ENCODE assay signal across 9 mouse cellular contexts in genomic region chr15:84800132-84800531, GRCm38 (mm10). TPM values are rescaled to one million over a fixed set of nuclear protein-coding genes. Genes with fewer than 3 reads are reported as not detected.
A peak's percentile ranks its signal among the peaks of the same experiment; 100 is the strongest.
DNase-seq lines count a peak whose midpoint lies in the region; ATAC-seq and TF ChIP-seq lines count a peak whose summit lies in the region.
"Had no signal": no experiment of that assay in that cellular context is flagged by ENCODE, and none has a peak within 500 bp of the region (broad histone marks: within the 10 kb centered on the region; RNA-seq: fewer than 3 reads in every experiment).

No protein-coding gene starts in this region.

- no peak overlapping the region for H3K27ac ChIP-seq in intestine, postnatal 0 days (ENCODE audit: low read depth, low read length)
- no peak overlapping the region for H3K27ac ChIP-seq in intestine, embryonic 15.5 days
- no peak overlapping the region for H3K27ac ChIP-seq in stomach, postnatal 0 days (replicated peaks)
- H3K27ac ChIP-seq: heart, embryonic 13.5 days; limb, embryonic 15.5 days had no signal

- peak; percentile 72 for TF ChIP-seq CTCF in intestine, postnatal 0 days (IDR thresholded peaks at IDR 0.05; ENCODE audit: low read depth)
- TF ChIP-seq CTCF in stomach, postnatal 0 days (IDR thresholded peaks at IDR 0.05; ENCODE audit: low read depth), result peak; percentile 65

- H3K4me1 ChIP-seq in intestine, postnatal 0 days (replicated peaks; ENCODE audit: control insufficient read depth, insufficient read depth, low read length), result no peaks in the 10 kb centered on the region
- H3K4me1 ChIP-seq in intestine, embryonic 15.5 days (replicated peaks), result no peaks in the 10 kb centered on the region
- H3K4me1 ChIP-seq in stomach, postnatal 0 days (replicated peaks; ENCODE audit: control insufficient read depth, insufficient read depth), result no peaks in the 10 kb centered on the region
- H3K4me1 ChIP-seq: heart, embryonic 13.5 days; limb, embryonic 15.5 days had no signal

- no peaks in the 10 kb centered on the region for H3K27me3 ChIP-seq in intestine, postnatal 0 days (replicated peaks; ENCODE audit: control insufficient read depth, insufficient read depth, low read length)
- no peaks in the 10 kb centered on the region for H3K27me3 ChIP-seq in intestine, embryonic 15.5 days (replicated peaks)
- no peaks in the 10 kb centered on the region for H3K27me3 ChIP-seq in stomach, postnatal 0 days (ENCODE audit: control insufficient read depth, insufficient read depth, low read length)
- H3K27me3 ChIP-seq: heart, embryonic 13.5 days; limb, embryonic 15.5 days had no signal

- H3K9ac ChIP-seq in intestine, postnatal 0 days (ENCODE audit: low read depth, low read length), result no peak overlapping the region
- no peak overlapping the region for H3K9ac ChIP-seq in intestine, embryonic 15.5 days
- H3K9ac ChIP-seq in stomach, postnatal 0 days (ENCODE audit: low read length), result no peak overlapping the region
- H3K9ac ChIP-seq: heart, embryonic 13.5 days; limb, embryonic 15.5 days had no signal

- no peak overlapping the region for H3K4me3 ChIP-seq in intestine, postnatal 0 days (ENCODE audit: low read depth, low read length)
- H3K4me3 ChIP-seq in intestine, embryonic 15.5 days (replicated peaks), result no peak overlapping the region
- no peak overlapping the region for H3K4me3 ChIP-seq in stomach, postnatal 0 days (ENCODE audit: low read depth, low read length)
- H3K4me3 ChIP-seq: heart, embryonic 13.5 days; limb, embryonic 15.5 days had no signal

- peaks cover 4% of the 10 kb centered on the region; the same call in 1 of the 2 replicates for H3K36me3 ChIP-seq in intestine, postnatal 0 days (ENCODE audit: control insufficient read depth, insufficient read depth)
- H3K36me3 ChIP-seq in intestine, embryonic 15.5 days, result 0 out of 2 replicates have a peak, but pooled peaks cover 6% of the 10 kb centered on the region
- no peaks in the 10 kb centered on the region for H3K36me3 ChIP-seq in stomach, postnatal 0 days (ENCODE audit: control insufficient read depth, insufficient read depth, low read length)

- peak; percentile 56 for DNase-seq in right cerebral cortex, postnatal 14 days
- DNase-seq in right cerebral cortex, adult 18-20 months, result no peak
- DNase-seq in cerebellum, adult 9-11 months, result peak; percentile 48
- peak; percentile 40 for DNase-seq in stomach, postnatal 0 days (ENCODE audit: low spot score)

- TF ChIP-seq EP300 in stomach, postnatal 0 days (optimal IDR thresholded peaks at IDR 0.05), result no peak

- whole genome bisulfite sequencing in intestine, postnatal 0 days, result 87% methylated on average over 5 of the region's 5 CpGs
- WGBS in intestine, embryonic 15.5 days, result 80% methylated on average over 5 of the region's 5 CpGs
- WGBS in stomach, postnatal 0 days, result 84% methylated on average over 5 of the region's 5 CpGs

- H3K9me3 ChIP-seq in intestine, postnatal 0 days (ENCODE audit: control insufficient read depth), result no peaks in the 10 kb centered on the region
- H3K9me3 ChIP-seq in intestine, embryonic 15.5 days, result no peaks in the 10 kb centered on the region
- no peaks in the 10 kb centered on the region for H3K9me3 ChIP-seq in stomach, postnatal 0 days (ENCODE audit: control insufficient read depth, low read length)
- H3K9me3 ChIP-seq: heart, embryonic 13.5 days; limb, embryonic 15.5 days had no signal

- no peak overlapping the region for H3K4me2 ChIP-seq in intestine, postnatal 0 days (replicated peaks; ENCODE audit: low read depth)
- no peak overlapping the region for H3K4me2 ChIP-seq in intestine, embryonic 15.5 days (replicated peaks)
- no peak overlapping the region for H3K4me2 ChIP-seq in stomach, postnatal 0 days (replicated peaks; ENCODE audit: low read depth)
- H3K4me2 ChIP-seq: heart, embryonic 13.5 days; limb, embryonic 15.5 days had no signal

- ATAC-seq in intestine, postnatal 0 days, result no peak
- ATAC-seq in intestine, embryonic 15.5 days, result no peak
- ATAC-seq in stomach, postnatal 0 days (ENCODE audit: low FRiP score, low TSS enrichment), result no peak
- ATAC-seq in erythroblast, adult 5-6 weeks (replicated peaks; ENCODE audit: low FRiP score, poor library complexity, severe bottlenecking), result no peak

RNA-seq across cellular contexts. Expression of gene Phf21b, which starts 55.7 kb away (rescaled TPM):
- polyA plus RNA-seq in intestine, postnatal 0 days (2015; fragmentation: Nextera tagmentation; extraction: Ambion mirVana), result 0.38 and 0.48 TPM in 2 replicates
- 0.76 and 1.6 TPM in 2 replicates for polyA plus RNA-seq in intestine, embryonic 15.5 days (2015; fragmentation: Nextera tagmentation; extraction: Ambion mirVana)
- 0.12 and 0.16 TPM in 2 replicates for polyA plus RNA-seq in stomach, postnatal 0 days (2015; fragmentation: Nextera tagmentation; extraction: Ambion mirVana)
- not detected in 2 replicates for total RNA-seq in erythroblast, adult 5-6 weeks (2015; ENCODE audit: low replicate concordance)
- total RNA-seq in erythroblast, adult 5-6 weeks (2017; ENCODE audit: low replicate concordance), result not detected in 2 replicates
